Mouse (Mus musculus): ENCODE data around the gene Esrrb. TPM values are rescaled to one million over a fixed set of nuclear protein-coding genes. Genes with fewer than 3 reads are reported as not detected.

The Esrrb gene
- polyA plus RNA-seq, 1 experiment from 2014 or later, result 0.77 TPM

- no peak for ATAC-seq (ENCODE audit: low FRiP score, low TSS enrichment)
- Histone ChIP-seq H3K4me1 (ENCODE audit: insufficient read depth, low read length) (no peaks in the 10 kb centered on the region), H3K9me3 (ENCODE audit: low read length) (peaks cover 6% of the 10 kb centered on the region; the same call in 1 of the 2 replicates), H3K27ac (ENCODE audit: low read length) (no peak overlapping the region), H3K27me3 (ENCODE audit: insufficient read depth, low read length) (no peaks in the 10 kb centered on the region), H3K4me2 (replicated peaks; ENCODE audit: low read depth, low read length) (no peak overlapping the region), H3K36me3 (ENCODE audit: insufficient read depth, low read length) (no peaks in the 10 kb centered on the region), H3K4me3 (ENCODE audit: low read length) (no peak overlapping the region), H3K9ac (replicated peaks; ENCODE audit: low read length) (no peak overlapping the region)
- 65% methylated on average over 1 of the region's 1 CpGs for WGBS
Observed at GRCm38 (mm10) chr12:86455009-86455408, 94.1 kb downstream of the Esrrb start.

- Histone ChIP-seq H3K27ac (ENCODE audit: low read length) (no peak overlapping the region), H3K9ac (replicated peaks; ENCODE audit: low read length) (no peak overlapping the region), H3K4me2 (replicated peaks; ENCODE audit: low read depth, low read length) (no peak overlapping the region), H3K4me1 (ENCODE audit: insufficient read depth, low read length) (no peaks in the 10 kb centered on the region), H3K27me3 (ENCODE audit: insufficient read depth, low read length) (no peaks in the 10 kb centered on the region), H3K9me3 (ENCODE audit: low read length) (peaks cover 6% of the 10 kb centered on the region; the same call in 1 of the 2 replicates), H3K4me3 (ENCODE audit: low read length) (no peak overlapping the region), H3K36me3 (ENCODE audit: insufficient read depth, low read length) (no peaks in the 10 kb centered on the region)
- 69% methylated on average over 9 of the region's 9 CpGs for WGBS
- ATAC-seq (ENCODE audit: low FRiP score, low TSS enrichment), result no peak
Observed at GRCm38 (mm10) chr12:86462742-86463470, 102.0 kb downstream of the Esrrb start.

GRCm38 (mm10) chr12:86464385-86464784, 103.5 kb downstream of the Esrrb start:
- peaks cover 6% of the 10 kb centered on the region; the same call in 1 of the 2 replicates for H3K9me3 ChIP-seq (ENCODE audit: low read length)
- no peak overlapping the region for H3K4me3 ChIP-seq (ENCODE audit: low read length)
- H3K36me3 ChIP-seq (ENCODE audit: insufficient read depth, low read length), result no peaks in the 10 kb centered on the region
- no peaks in the 10 kb centered on the region for H3K27me3 ChIP-seq (ENCODE audit: insufficient read depth, low read length)
- no peak overlapping the region for H3K9ac ChIP-seq (replicated peaks; ENCODE audit: low read length)
- H3K27ac ChIP-seq (ENCODE audit: low read length), result no peak overlapping the region
- no peak for ATAC-seq (ENCODE audit: low FRiP score, low TSS enrichment)
- H3K4me1 ChIP-seq (ENCODE audit: insufficient read depth, low read length), result no peaks in the 10 kb centered on the region
- WGBS, result 79% methylated on average over 1 of the region's 1 CpGs
- no peak overlapping the region for H3K4me2 ChIP-seq (replicated peaks; ENCODE audit: low read depth, low read length)

DNA sequence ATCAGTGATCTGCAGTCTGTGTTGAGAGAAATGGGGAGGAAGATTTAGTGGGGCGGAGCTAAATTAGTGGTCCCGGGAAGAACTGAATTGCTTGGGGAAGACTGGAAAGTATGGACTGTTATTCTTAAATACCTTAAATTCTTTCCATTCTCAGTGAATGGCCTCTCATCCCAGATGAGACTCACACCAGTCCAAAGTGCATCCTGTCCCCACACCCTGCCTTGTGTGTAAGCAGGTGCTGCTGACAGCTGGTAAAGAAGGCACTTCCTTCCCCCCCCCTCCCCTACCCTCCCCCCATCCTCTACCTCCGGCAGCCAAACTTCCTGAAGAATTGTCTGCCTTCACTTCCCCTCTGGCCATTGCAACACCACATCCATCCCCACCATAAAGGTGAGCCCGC, 105.3 kb downstream of the Esrrb start:
- peak; percentile 15; the same call in 1 of the 2 replicates for ATAC-seq (ENCODE audit: low FRiP score, low TSS enrichment)
- 50% methylated on average over 4 of the region's 4 CpGs for WGBS
- no peak overlapping the region for H3K27ac ChIP-seq (ENCODE audit: low read length)

DNA sequence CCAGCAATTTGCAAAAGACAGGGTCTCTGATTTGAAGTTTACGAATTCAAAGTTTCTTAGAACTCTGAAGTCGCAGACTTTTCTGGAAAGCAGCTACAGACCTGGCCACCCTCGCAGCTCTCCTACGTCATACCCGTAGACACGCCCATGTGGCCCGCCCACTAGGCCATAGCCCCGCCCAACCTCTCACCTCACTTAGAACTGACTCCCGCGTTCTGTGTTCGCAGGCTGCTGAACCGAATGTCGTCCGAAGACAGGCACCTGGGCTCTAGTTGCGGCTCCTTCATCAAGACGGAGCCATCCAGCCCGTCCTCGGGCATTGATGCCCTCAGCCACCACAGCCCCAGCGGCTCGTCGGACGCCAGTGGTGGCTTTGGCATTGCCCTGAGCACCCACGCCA, 109.0 kb downstream of the Esrrb start:
- H3K36me3 ChIP-seq (ENCODE audit: insufficient read depth, low read length), result no peaks in the 10 kb centered on the region
- H3K9me3 ChIP-seq (ENCODE audit: low read length), result no peaks in the 10 kb centered on the region
- H3K4me2 ChIP-seq (replicated peaks; ENCODE audit: low read depth, low read length), result no peak overlapping the region
- H3K27ac ChIP-seq (ENCODE audit: low read length), result no peak overlapping the region
- no peak overlapping the region for H3K4me3 ChIP-seq (ENCODE audit: low read length)
- no peak overlapping the region for H3K9ac ChIP-seq (replicated peaks; ENCODE audit: low read length)
- WGBS, result 55% methylated on average over 23 of the region's 23 CpGs
- no peak for ATAC-seq (ENCODE audit: low FRiP score, low TSS enrichment)
- H3K4me1 ChIP-seq (ENCODE audit: insufficient read depth, low read length), result no peaks in the 10 kb centered on the region
- no peaks in the 10 kb centered on the region for H3K27me3 ChIP-seq (ENCODE audit: insufficient read depth, low read length)

More for the DNA sequence above, 105.3 kb downstream of the Esrrb start:
- H3K4me1 ChIP-seq (ENCODE audit: insufficient read depth, low read length), result no peaks in the 10 kb centered on the region
- no peak overlapping the region for H3K9ac ChIP-seq (replicated peaks; ENCODE audit: low read length)
- no peaks in the 10 kb centered on the region for H3K36me3 ChIP-seq (ENCODE audit: insufficient read depth, low read length)
- no peak overlapping the region for H3K4me2 ChIP-seq (replicated peaks; ENCODE audit: low read depth, low read length)
- H3K27me3 ChIP-seq (ENCODE audit: insufficient read depth, low read length), result no peaks in the 10 kb centered on the region
- H3K4me3 ChIP-seq (ENCODE audit: low read length), result no peak overlapping the region
- H3K9me3 ChIP-seq (ENCODE audit: low read length), result no peaks in the 10 kb centered on the region

DNA sequence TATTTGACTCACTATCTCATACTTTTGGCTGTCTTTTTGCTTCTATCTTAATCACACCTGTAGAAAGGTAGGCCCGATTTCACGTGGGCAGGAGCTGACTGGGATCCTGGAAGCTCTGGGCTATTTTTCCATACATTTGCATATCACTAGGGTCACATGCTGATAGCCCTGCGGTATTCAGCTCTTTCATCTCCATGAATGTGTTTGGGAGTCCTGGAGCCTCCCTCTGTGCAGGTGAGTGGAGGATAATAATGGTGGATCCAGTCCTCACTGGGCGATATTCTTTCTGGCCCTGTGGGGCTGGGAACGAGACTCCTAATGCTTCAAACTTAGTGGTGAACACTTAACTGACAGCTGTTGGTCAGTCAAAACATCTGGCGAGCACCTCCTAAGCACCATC, 110.0 kb downstream of the Esrrb start:
- Histone ChIP-seq H3K9ac (replicated peaks; ENCODE audit: low read length) (no peak overlapping the region), H3K27ac (ENCODE audit: low read length) (no peak overlapping the region), H3K4me2 (replicated peaks; ENCODE audit: low read depth, low read length) (no peak overlapping the region), H3K4me3 (ENCODE audit: low read length) (no peak overlapping the region), H3K27me3 (ENCODE audit: insufficient read depth, low read length) (no peaks in the 10 kb centered on the region), H3K9me3 (ENCODE audit: low read length) (no peaks in the 10 kb centered on the region), H3K4me1 (ENCODE audit: insufficient read depth, low read length) (no peaks in the 10 kb centered on the region), H3K36me3 (ENCODE audit: insufficient read depth, low read length) (no peaks in the 10 kb centered on the region)
- ATAC-seq (ENCODE audit: low FRiP score, low TSS enrichment), result no peak
- WGBS, result 67% methylated on average over 6 of the region's 6 CpGs

GRCm38 (mm10) chr12:86473630-86474029, 112.7 kb downstream of the Esrrb start:
- 53% methylated on average over 12 of the region's 12 CpGs for WGBS

DNA sequence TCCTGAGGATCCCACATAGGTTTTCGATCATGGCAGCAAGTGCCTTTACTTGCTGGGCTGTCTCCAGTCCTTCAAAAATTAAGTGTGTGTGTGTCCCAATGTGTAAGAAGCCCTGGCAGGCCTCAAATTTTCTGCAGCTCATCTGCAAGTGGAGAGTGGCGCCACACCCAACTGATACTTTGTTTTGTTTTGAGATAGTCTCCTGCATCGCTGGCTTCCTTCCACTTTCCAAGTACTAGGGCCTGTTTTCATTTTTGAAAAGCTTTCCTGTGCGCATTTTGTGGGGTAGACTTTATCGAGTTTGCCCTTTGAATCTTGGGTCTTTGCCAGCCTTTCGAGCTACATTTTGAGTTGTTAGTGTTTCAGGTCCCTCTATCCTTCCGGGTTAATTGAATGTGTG, 115.1 kb downstream of the Esrrb start:
- H3K4me1 ChIP-seq (ENCODE audit: insufficient read depth, low read length), result no peaks in the 10 kb centered on the region
- WGBS, result 70% methylated on average over 7 of the region's 7 CpGs
- H3K9ac ChIP-seq (replicated peaks; ENCODE audit: low read length), result no peak overlapping the region
- H3K4me2 ChIP-seq (replicated peaks; ENCODE audit: low read depth, low read length), result no peak overlapping the region
- no peak for ATAC-seq (ENCODE audit: low FRiP score, low TSS enrichment)
- H3K36me3 ChIP-seq (ENCODE audit: insufficient read depth, low read length), result no peaks in the 10 kb centered on the region
- H3K9me3 ChIP-seq (ENCODE audit: low read length), result no peaks in the 10 kb centered on the region
- H3K27me3 ChIP-seq (ENCODE audit: insufficient read depth, low read length), result no peaks in the 10 kb centered on the region
- no peak overlapping the region for H3K27ac ChIP-seq (ENCODE audit: low read length)
- no peak overlapping the region for H3K4me3 ChIP-seq (ENCODE audit: low read length)

More at GRCm38 (mm10) chr12:86473630-86474029, 112.7 kb downstream of the Esrrb start:
- Histone ChIP-seq H3K27me3 (ENCODE audit: insufficient read depth, low read length) (no peaks in the 10 kb centered on the region), H3K4me2 (replicated peaks; ENCODE audit: low read depth, low read length) (no peak overlapping the region), H3K36me3 (ENCODE audit: insufficient read depth, low read length) (no peaks in the 10 kb centered on the region), H3K4me3 (ENCODE audit: low read length) (no peak overlapping the region), H3K9me3 (ENCODE audit: low read length) (no peaks in the 10 kb centered on the region), H3K27ac (ENCODE audit: low read length) (no peak overlapping the region), H3K4me1 (ENCODE audit: insufficient read depth, low read length) (no peaks in the 10 kb centered on the region), H3K9ac (replicated peaks; ENCODE audit: low read length) (no peak overlapping the region)
- ATAC-seq (ENCODE audit: low FRiP score, low TSS enrichment), result no peak

GRCm38 (mm10) chr12:86478908-86479307, 118.0 kb downstream of the Esrrb start:
- Histone ChIP-seq H3K4me3 (ENCODE audit: low read length) (no peak overlapping the region), H3K36me3 (ENCODE audit: insufficient read depth, low read length) (no peaks in the 10 kb centered on the region), H3K9ac (replicated peaks; ENCODE audit: low read length) (no peak overlapping the region), H3K27ac (ENCODE audit: low read length) (no peak overlapping the region), H3K4me1 (ENCODE audit: insufficient read depth, low read length) (peaks cover 3% of the 10 kb centered on the region; the same call in 1 of the 2 replicates), H3K27me3 (ENCODE audit: insufficient read depth, low read length) (no peaks in the 10 kb centered on the region), H3K9me3 (ENCODE audit: low read length) (no peaks in the 10 kb centered on the region), H3K4me2 (replicated peaks; ENCODE audit: low read depth, low read length) (no peak overlapping the region)
- 82% methylated on average over 5 of the region's 5 CpGs for WGBS
- no peak for ATAC-seq (ENCODE audit: low FRiP score, low TSS enrichment)

DNA sequence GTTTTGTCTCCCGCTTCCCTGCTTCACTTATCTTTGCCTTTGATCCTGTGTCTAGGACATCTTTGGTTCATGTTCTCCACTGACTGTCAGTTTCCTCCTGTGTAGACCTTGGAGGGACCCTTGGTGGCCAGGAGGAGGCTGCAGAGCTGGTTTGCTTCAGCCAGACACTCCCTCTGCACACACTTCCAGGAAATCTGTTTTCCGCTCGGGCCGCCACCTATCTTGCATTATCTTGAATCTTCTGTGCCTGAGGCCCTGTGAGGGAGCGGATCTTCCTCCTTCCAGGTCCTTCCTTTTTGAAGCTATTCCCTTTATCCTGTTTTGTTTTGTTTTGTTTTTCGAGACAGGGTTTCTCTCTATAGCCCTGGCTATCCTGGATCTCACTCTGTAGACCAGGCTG, 121.1 kb downstream of the Esrrb start:
- no peak for ATAC-seq (ENCODE audit: low FRiP score, low TSS enrichment)
- no peaks in the 10 kb centered on the region for H3K9me3 ChIP-seq (ENCODE audit: low read length)
- H3K9ac ChIP-seq (replicated peaks; ENCODE audit: low read length), result no peak overlapping the region
- H3K36me3 ChIP-seq (ENCODE audit: insufficient read depth, low read length), result no peaks in the 10 kb centered on the region
- H3K27me3 ChIP-seq (ENCODE audit: insufficient read depth, low read length), result no peaks in the 10 kb centered on the region
- peaks cover 3% of the 10 kb centered on the region; the same call in 1 of the 2 replicates for H3K4me1 ChIP-seq (ENCODE audit: insufficient read depth, low read length)
- H3K4me3 ChIP-seq (ENCODE audit: low read length), result no peak overlapping the region
- H3K4me2 ChIP-seq (replicated peaks; ENCODE audit: low read depth, low read length), result no peak overlapping the region
- WGBS, result 79% methylated on average over 6 of the region's 6 CpGs
- no peak overlapping the region for H3K27ac ChIP-seq (ENCODE audit: low read length)
